Mouse (Mus musculus) small intestine, adult 2 months (tissue): ENCODE data around the gene Homer3.

Source experiments
- CTCF ChIP-seq: fragments of 200-500 bp; IDR thresholded peaks from 2 replicates; pipeline ENCODE4 v1.5.1; 2012; ENCODE audit warnings: low read depth, mild to moderate bottlenecking, control low read depth, inconsistent platforms, low read length, moderate library complexity, mixed read lengths; ENCODE audit not compliant: insufficient replicate concordance, insufficient read length; ENCODE audit errors: extremely low read depth
- POLR2A ChIP-seq: fragments of 200-500 bp; IDR thresholded peaks from 2 replicates; pipeline ENCODE4 v1.6.1; 2012; ENCODE audit warnings: low read depth, mild to moderate bottlenecking, control low read depth, inconsistent platforms, low read length, moderate library complexity

DNA sequence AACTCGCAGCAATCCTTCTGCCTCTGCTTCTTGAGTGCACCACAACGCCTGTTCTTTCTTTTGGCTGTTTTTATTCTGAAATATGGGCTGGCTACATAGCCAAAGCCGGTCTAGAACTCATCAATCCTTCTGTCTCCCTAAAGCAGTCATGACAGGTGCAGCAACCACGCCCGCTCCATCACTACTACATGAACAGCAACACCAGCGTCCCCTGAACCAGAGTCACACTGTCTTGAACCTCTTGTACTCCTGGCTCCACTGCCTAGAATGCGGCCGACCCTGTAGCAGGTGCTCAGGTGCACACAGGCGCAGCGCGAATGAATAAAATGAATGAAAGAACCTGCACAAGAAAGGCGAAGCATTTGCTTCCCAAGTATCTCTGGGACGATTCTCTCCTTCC, 49.0 kb upstream of the Homer3 start:
- no peak for TF ChIP-seq CTCF
- TF ChIP-seq POLR2A: no peak
